Mouse (Mus musculus) ES-E14 (cell line): ENCODE measurements at regions not wholly inside any gene's neighbourhood (a gene's known extent, or its start where the extent isn't known, plus 50 kb on each side); places are given as distances from the start of the nearest gene placed in this dataset.

ENCODE experiments used
- HCFC1 ChIP-seq: IDR thresholded peaks from 2 replicates; pipeline ENCODE4 v1.6.1; 2012; ENCODE audit warnings: low read length, inconsistent platforms, borderline replicate concordance; ENCODE audit not compliant: insufficient read depth
- ZNF384 ChIP-seq: IDR thresholded peaks from 2 replicates; pipeline ENCODE4 v1.6.1; 2012; ENCODE audit warnings: low read depth, low read length, inconsistent platforms

GRCm38 (mm10) chr10:110570465-110570864 lies 114.5 kb upstream of the Nav3 start:
- TF ChIP-seq HCFC1 = no peak
- TF ChIP-seq ZNF384 = no peak
